Mouse (Mus musculus) brain, embryonic 18.5 days (tissue): ENCODE data around the gene St3gal3.

Experiments used
- DNase-seq: peaks from one replicate; pipeline ENCODE4 v3.0.0-alpha.2; 2012; ENCODE audit warnings: low read depth, low spot score

St3gal3 gene

DNA sequence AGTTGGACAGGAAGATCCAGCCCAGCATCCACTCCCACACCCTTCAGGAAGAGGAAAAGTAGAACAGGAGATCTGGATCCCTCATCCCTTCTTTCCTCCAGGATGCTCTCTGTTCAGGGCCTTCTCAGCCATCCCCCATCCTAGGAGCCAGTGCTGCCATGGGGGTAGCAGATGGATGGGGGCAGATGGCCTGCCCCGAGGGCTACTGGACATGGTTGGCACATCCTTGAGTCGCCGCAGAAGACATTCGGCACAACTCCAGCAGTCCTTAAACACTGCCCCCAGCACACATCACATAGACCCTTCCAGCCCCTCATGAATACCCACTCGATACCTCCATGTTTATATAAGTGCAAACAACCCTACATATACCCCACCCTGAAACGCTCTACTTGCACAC, 238.7 kb downstream of the St3gal3 start:
- DNase-seq: no peak

DNA sequence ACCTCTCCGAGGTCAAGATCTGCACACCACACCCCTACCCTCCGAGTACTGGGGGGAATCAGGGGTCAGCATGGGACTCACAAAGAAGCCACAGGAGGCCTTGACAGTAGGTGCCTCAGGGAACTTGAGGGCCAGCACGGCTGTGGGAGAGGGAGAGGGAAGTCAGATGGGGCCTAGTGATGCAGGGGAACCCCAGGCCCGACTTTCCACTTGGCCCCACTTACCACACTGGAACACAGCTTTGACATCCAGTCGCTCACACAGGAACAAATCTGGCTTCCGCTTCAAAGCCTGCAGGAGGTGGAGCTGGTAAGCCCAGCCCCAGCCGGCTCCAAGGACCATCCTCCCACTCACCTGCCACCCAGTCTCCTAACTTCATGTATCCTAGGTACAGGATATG, 239.4 kb downstream of the St3gal3 start:
- no peak for DNase-seq

DNA sequence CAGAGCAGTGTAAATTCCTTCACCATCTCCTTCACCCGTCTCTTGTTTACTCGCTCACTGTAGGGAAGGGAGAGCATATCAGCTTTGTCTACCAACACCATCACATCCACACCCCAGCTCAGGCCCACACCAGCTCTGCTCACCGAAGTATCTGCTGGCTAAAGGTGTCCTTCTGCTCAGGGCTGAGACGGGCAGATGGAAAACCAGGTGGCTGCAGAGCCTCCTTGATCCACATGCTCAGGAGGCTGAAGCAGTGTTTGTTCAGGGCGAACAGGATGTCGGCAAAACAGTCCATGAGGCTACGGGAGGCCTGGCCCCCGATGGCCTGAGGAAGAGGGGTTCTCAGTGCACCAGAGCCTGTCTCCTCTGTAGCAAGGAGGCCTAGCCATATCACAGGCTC, 240.1 kb downstream of the St3gal3 start:
- DNase-seq: no peak

DNA sequence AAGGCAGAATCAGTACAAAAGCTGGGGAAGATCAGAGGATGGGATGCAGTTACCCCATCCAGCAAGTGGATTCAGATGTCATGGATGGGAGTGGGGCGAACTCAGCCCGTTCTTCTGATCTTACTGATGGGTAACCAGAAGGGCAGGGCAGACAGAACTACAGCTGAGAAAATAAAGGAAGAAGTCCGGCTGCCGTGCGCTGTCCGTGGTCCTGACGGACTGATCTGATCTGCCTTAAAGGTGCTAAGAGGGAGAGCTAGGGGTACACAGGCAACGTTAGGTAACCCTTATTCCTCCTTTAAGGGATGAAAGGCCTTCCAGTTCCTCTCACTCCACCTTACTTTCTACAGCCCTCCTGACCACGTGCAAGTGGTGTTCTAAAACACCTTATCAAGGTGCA, 241.3 kb downstream of the St3gal3 start:
- no peak for DNase-seq

DNA sequence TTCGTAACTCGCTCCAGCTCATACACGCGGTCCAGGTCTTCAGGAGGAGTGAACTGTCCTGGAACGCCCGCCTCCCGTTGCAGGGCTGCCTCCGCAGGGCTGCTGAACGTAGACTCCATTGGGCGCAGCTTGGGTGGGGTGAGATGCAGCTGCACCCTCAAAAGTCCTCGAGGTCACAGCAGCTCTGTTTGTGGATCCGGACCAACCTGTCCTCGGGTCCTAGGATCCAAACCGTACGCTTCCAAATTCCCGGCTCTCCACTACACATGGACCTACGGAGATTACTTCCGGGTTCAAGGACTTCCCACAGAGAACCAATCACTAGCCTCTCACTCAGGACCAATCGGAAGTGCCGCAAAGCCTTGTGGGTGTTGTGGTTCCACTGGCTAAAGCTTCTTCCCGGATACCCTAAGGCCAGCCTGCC, 243.0 kb downstream of the St3gal3 start, which contains the start of gene Dph2:
Gene Dph2 (minus strand): TSS at position 295 of the 424 bp plus-strand sequence.
- DNase-seq: peak; percentile 85

- DNase-seq: no peak
Measured at GRCm38 (mm10) chr4:117890750-117891149, 244.0 kb downstream of the St3gal3 start.

- DNase-seq: no peak
Measured at GRCm38 (mm10) chr4:117890031-117890430, 244.7 kb downstream of the St3gal3 start.

GRCm38 (mm10) chr4:117889471-117889870, 245.2 kb downstream of the St3gal3 start:
- DNase-seq: no peak

DNA sequence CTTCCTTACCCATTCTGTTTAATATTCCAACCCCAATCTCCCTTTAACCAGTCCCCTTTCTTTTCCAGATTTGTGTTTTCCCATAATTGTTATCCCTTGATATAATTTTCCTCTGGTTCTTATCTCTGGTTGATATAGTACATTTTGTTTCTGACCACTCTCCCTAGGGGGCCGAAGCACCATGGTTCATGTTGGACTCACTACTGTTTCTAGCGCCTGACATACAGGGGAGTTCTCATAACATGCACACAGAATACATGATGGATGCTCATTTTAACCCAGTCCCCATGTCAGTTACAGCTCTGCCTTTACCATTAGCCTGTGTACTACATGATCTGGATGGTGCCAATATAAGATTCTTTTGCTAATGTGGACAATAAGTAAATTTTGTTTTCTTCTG, 246.8 kb downstream of the St3gal3 start:
- no peak for DNase-seq

DNA sequence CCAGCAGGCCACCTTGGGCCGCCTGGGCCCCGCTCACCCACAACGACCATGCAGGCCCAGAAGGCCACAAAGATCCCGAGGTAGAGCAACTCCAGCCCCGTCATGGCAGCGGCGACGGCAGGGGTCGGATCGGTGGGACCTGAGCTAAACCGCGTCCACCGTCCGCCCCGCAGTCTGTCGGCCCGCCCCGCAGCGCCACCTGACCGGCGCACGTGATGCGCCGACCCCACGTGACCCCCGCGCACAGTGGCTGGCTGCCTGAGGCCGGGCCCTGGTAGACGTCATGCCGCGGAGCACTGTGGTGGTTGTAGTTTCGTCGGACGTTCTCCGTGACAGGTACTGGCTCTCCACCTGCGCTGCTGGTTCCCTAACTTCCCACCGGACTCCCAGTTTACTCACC, 247.6 kb downstream of the St3gal3 start, which contains the start of gene Atp6v0b:
Gene Atp6v0b (minus strand): TSS at position 201 of the 400 bp plus-strand sequence.
- peak; percentile 81 for DNase-seq

DNA sequence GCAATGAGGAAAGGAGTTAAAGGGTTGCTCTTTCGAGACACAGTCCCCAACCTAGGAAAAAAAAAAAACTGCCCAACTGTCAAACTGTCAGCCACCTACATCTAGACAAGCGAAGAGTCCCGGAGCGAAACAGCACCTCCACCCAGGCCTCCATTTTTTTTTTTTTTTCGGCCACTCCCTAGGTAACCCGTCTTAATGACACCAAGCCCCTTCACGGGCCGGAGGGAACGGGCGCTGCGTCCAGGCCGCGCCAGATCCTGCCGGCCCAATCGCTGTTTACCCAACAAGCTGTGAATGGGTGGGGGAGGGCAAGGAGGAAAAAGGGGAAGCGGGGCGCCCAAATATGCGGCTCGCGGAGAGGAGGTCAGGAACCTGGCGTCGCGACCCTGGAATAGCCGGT, 248.1 kb downstream of the St3gal3 start:
- no peak for DNase-seq

GRCm38 (mm10) chr4:117885994-117886393, 248.7 kb downstream of the St3gal3 start:
- no peak for DNase-seq

DNA sequence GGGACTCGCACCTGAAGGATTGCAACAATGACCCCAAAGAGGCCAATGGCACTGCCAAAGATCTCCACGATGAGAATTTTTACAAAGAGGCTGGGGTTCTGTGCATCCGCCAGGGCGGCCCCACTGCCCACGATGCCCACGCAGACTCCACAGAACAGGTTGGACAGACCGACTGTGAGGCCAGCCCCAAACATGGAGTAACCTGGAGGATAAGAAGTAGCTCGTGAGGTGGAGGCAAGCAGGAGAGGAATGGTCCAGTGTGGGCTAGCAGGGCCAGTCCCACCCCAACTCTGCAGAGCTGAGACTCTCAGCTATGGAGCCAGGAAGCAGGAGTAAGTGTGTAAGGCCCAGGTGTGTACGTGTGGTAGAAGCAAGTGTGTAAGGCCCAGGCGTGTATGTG, 249.6 kb downstream of the St3gal3 start:
- DNase-seq: no peak

DNA sequence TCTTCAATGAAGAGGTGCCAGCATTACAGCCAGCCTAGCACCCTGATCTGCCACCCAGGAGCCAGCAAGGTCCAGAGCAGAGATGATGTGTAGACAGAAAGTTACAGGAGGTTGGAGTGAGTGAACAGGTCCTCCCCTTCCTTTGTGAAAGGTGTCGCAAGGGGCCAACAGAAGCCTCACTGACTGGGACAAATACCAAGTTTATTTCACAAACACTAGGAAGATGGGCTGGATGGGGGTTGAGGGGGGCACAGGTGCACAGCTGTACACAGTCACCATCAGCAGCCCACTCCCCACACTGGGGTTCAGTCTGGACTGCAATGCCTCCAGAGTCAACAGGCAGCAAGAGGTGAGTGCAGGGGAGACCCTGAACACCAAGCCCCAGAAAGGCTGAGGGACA, 250.6 kb downstream of the St3gal3 start:
- no peak for DNase-seq

GRCm38 (mm10) chr4:117882701-117883691, 251.7 kb downstream of the St3gal3 start, which contains the start of gene B4galt2:
B4galt2 (minus strand) TSS chr4:117883487.
- DNase-seq: no peak
